Mouse (Mus musculus) limb, embryonic 15.5 days (tissue): ENCODE results near the gene Flnc. TPM values are rescaled to one million over a fixed set of nuclear protein-coding genes. Genes with fewer than 3 reads are reported as not detected.
"Not testable (repeated sequence)": the region's sequence is repeated elsewhere in the genome, so short reads cannot be mapped to it uniquely, and the experiment has no call there.

Experiments
- ATAC-seq: fragments of 200-750 bp; cut with Nextera tagmentation; 2 replicates; pipeline ENCODE4 v1.8.0; 2017; ENCODE audit warnings: low read depth, moderate TSS enrichment; ENCODE audit not compliant: insufficient number of reproducible peaks, low FRiP score, low TSS enrichment
- H3K27ac ChIP-seq: fragments of 300-500 bp; sonication (generic); 2 replicates; pipeline ENCODE4 v1.5.1; 2015; ENCODE audit warnings: moderate library complexity, mild to moderate bottlenecking, inconsistent platforms
- H3K27me3 ChIP-seq: fragments of 300-500 bp; sonication (generic); 2 replicates; pipeline ENCODE4 v1.6.1; 2015; ENCODE audit warnings: inconsistent platforms
- H3K36me3 ChIP-seq: fragments of 300-500 bp; sonication (generic); 2 replicates; pipeline ENCODE4 v1.6.1; 2015; ENCODE audit warnings: inconsistent platforms
- H3K4me1 ChIP-seq: fragments of 300-500 bp; sonication (generic); 2 replicates; pipeline ENCODE4 v1.6.1; 2015; ENCODE audit warnings: inconsistent platforms
- H3K4me2 ChIP-seq: fragments of 300-500 bp; sonication (generic); 2 replicates; pipeline ENCODE4 v1.6.1; 2015; ENCODE audit warnings: mild to moderate bottlenecking, inconsistent platforms
- H3K4me3 ChIP-seq: fragments of 300-500 bp; sonication (generic); 2 replicates; pipeline ENCODE4 v1.5.1; 2015; ENCODE audit warnings: mild to moderate bottlenecking, inconsistent platforms
- H3K9ac ChIP-seq: fragments of 300-500 bp; sonication (generic); 2 replicates; pipeline ENCODE4 v1.6.1; 2015; ENCODE audit warnings: inconsistent platforms
- H3K9me3 ChIP-seq: fragments of 300-500 bp; sonication (generic); 2 replicates; pipeline ENCODE4 v1.6.1; 2016; ENCODE audit warnings: inconsistent platforms
- WGBS: fragments of 180-500 bp; shearing (Covaris S2); methylation state at CpG from one replicate; pipeline ENCODE4 v1.1.7; 2015; 5-methylcytosine and 5-hydroxymethylcytosine counted together
- polyA plus RNA-seq: library from polyadenylated mRNA; unstranded; fragments of >200 nt; fragmentation: Nextera tagmentation; extraction: Ambion mirVana; gene quantifications from 2 replicates; pipeline ENCODE4 v1.2.1, GENCODE M21; 2015

Gene Flnc
- polyA plus RNA-seq, result 21.5 and 28.0 TPM in 2 replicates

DNA sequence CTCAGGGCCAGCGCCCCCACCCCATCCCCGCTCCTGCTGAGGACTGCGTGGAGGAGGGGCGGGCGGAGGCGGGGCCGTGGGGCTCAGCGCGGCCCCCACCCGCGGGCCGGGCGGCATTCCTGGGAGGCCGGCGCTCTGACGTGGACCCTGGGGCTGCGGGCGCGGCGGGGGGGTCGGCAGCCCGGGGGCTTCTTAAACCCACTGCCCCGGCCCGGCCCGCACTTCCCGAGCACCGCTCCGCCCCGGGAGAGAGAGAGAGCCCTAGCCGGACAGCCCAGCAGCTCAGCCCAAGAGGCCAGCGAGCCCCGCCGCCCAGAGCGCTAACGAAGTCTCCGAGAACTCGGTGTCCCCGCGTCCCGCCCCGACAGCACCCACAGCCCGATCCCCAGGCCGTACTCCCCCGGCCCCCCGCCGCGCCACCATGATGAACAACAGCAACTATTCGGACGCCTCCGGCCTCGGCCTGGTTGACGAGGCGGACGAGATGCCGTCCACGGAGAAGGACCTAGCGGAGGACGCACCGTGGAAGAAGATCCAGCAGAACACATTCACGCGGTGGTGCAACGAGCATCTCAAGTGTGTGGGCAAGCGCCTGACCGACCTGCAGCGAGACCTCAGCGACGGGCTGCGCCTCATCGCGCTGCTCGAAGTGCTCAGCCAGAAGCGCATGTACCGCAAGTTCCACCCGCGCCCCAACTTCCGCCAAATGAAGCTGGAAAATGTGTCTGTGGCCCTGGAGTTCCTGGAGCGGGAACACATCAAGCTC lies at the start of gene Flnc:
Gene Flnc, plus strand, starts transcription at position 219 of the 766 bp plus-strand sequence.
- ATAC-seq, result 0 out of 2 replicates have a peak, but pooled peaks have one; percentile 7
- H3K9ac ChIP-seq, result peak within 1 kb of the TSS; percentile 62
- H3K9me3 ChIP-seq, result no peaks in the 10 kb centered on the region
- WGBS, result under 1% methylated on average over 71 of the region's 77 CpGs
- peak within 1 kb of the TSS; percentile 87 for H3K27ac ChIP-seq
- H3K4me1 ChIP-seq, result peaks cover 64% of the 10 kb centered on the region
- peak within 1 kb of the TSS; percentile 61 for H3K4me3 ChIP-seq
- peak within 1 kb of the TSS; percentile 82 for H3K4me2 ChIP-seq
- H3K27me3 ChIP-seq, result peaks cover 12% of the 10 kb centered on the region; the same call in 1 of the 2 replicates
- peaks cover 5% of the 10 kb centered on the region; the same call in 1 of the 2 replicates for H3K36me3 ChIP-seq

GRCm38 (mm10) chr6:29388052-29388518 lies 45.0 kb upstream of the Flnc start, which contains the start of gene Opn1sw:
Gene Opn1sw (minus strand): TSS chr6:29388468.
- peak within 1 kb of the TSS; percentile 81 for H3K27ac ChIP-seq
- H3K36me3 ChIP-seq, result no peaks in the 10 kb centered on the region
- peak; percentile 60 for ATAC-seq
- peak within 1 kb of the TSS; percentile 42 for H3K4me3 ChIP-seq
- H3K9ac ChIP-seq, result no peak within 1 kb of the TSS
- peak within 1 kb of the TSS; percentile 50 for H3K4me2 ChIP-seq
- 2% methylated on average over 12 of the region's 12 CpGs for WGBS
- H3K9me3 ChIP-seq, result no peaks in the 10 kb centered on the region
- H3K27me3 ChIP-seq, result no peaks in the 10 kb centered on the region
- H3K4me1 ChIP-seq, result peaks cover 23% of the 10 kb centered on the region

DNA sequence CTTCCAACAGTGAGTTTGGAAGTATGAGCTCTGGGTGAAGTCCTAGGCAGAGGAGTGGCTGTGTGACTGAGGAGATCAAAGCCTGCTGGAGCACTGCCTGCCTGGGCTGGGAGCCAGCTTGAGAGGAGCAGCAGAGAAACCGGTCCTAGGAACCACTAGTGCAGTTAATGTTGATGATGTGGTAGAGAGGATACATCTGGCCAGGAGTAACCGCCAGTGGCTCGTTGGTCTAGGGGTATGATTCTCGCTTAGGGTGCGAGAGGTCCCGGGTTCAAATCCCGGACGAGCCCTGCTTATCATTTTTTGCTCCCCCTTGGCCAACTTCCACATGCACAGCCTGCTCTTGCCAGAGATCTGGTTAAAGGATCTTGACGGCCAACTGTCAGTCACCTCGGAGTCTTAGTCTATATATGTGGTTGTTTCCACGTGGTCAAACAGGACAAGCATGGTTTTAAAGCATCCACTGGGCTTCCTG lies 44.4 kb upstream of the Flnc start:
- Histone ChIP-seq H3K27ac (peak overlapping the region; percentile 81), H3K4me1 (peaks cover 23% of the 10 kb centered on the region), H3K9me3 (no peaks in the 10 kb centered on the region), H3K4me3 (peak overlapping the region; percentile 42), H3K36me3 (no peaks in the 10 kb centered on the region), H3K4me2 (peak overlapping the region; percentile 50), H3K27me3 (no peaks in the 10 kb centered on the region), H3K9ac (no peak overlapping the region)
- peak; percentile 94 for ATAC-seq
- 5% methylated on average over 11 of the region's 11 CpGs for WGBS

GRCm38 (mm10) chr6:29389425-29389824 lies 43.6 kb upstream of the Flnc start:
- 51% methylated on average over 9 of the region's 9 CpGs for WGBS
- H3K4me2 ChIP-seq, result no peak overlapping the region

GRCm38 (mm10) chr6:29390500-29390899 lies 42.6 kb upstream of the Flnc start:
- H3K27me3 ChIP-seq, H3K9ac ChIP-seq, H3K4me2 ChIP-seq, H3K36me3 ChIP-seq, H3K4me3 ChIP-seq, H3K9me3 ChIP-seq, H3K27ac ChIP-seq, ATAC-seq: not testable (repeated sequence)
- WGBS, result 86% methylated on average over 1 of the region's 1 CpGs
- H3K4me1 ChIP-seq, result peaks cover 25% of the 10 kb centered on the region

More at GRCm38 (mm10) chr6:29389425-29389824, 43.6 kb upstream of the Flnc start:
- Histone ChIP-seq H3K36me3 (no peaks in the 10 kb centered on the region), H3K27ac (no peak overlapping the region), H3K4me1 (peaks cover 23% of the 10 kb centered on the region), H3K9me3 (no peaks in the 10 kb centered on the region), H3K27me3 (peaks cover 2% of the 10 kb centered on the region; the same call in 1 of the 2 replicates), H3K9ac (no peak overlapping the region), H3K4me3 (no peak overlapping the region)
- no peak for ATAC-seq

GRCm38 (mm10) chr6:29391241-29391640 lies 41.8 kb upstream of the Flnc start:
- not testable (repeated sequence) for ATAC-seq, H3K4me2 ChIP-seq, H3K27ac ChIP-seq, H3K36me3 ChIP-seq, H3K9ac ChIP-seq, H3K4me3 ChIP-seq, H3K9me3 ChIP-seq, H3K27me3 ChIP-seq
- 79% methylated on average over 8 of the region's 8 CpGs for WGBS
- H3K4me1 ChIP-seq, result peaks cover 31% of the 10 kb centered on the region

DNA sequence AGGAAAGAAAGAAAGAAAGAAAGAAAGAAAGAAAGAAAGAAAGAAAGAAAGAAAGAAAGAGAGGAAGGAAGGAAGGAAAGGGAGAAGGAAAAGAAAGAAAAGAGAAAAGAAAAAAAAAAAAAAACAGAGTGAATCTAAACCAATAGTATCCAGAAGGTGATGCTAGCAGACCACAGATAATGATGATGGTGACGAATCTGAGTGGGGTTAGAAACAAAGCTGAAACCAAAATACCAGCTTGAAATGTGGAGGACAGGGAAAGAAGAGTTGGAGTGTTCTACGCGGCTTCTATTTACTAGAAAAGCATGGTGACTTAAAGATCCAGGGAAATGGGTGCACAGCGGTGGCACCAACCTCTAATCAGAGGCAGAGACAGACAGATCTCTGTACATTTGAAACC lies 41.3 kb upstream of the Flnc start:
- Histone ChIP-seq H3K36me3 (no peaks in the 10 kb centered on the region), H3K27ac (no peak overlapping the region), H3K9me3 (no peaks in the 10 kb centered on the region), H3K4me1 (peaks cover 25% of the 10 kb centered on the region), H3K9ac (no peak overlapping the region), H3K27me3 (peaks cover 6% of the 10 kb centered on the region), H3K4me3 (no peak overlapping the region), H3K4me2 (no peak overlapping the region)
- ATAC-seq, result no peak
- WGBS, result 64% methylated on average over 4 of the region's 4 CpGs

DNA sequence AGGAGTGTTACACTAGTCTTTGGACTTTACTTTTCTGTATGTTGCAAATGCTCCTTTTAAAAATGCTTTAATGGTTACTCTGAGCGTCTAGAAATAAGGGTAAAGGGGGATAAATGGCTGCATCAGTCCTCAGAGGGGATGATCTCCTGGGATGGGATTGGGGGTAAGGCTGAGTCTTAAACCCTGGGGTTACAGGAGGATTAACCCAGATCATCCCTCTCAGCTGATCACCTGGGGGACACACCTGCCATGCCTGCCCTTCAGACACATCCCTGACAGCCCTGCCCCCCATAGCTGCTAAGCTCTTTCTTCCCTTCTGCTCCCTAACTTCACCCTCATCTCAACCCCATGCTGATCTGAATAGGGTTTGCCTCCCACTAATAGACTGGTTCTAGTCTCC lies 38.8 kb upstream of the Flnc start:
- no peaks in the 10 kb centered on the region for H3K9me3 ChIP-seq
- H3K4me3 ChIP-seq, result no peak overlapping the region
- no peak overlapping the region for H3K27ac ChIP-seq
- no peak for ATAC-seq
- 52% methylated on average over 1 of the region's 1 CpGs for WGBS
- no peaks in the 10 kb centered on the region; the same call in 1 of the 2 replicates for H3K36me3 ChIP-seq
- peaks cover 19% of the 10 kb centered on the region for H3K4me1 ChIP-seq
- H3K9ac ChIP-seq, result no peak overlapping the region
- H3K4me2 ChIP-seq, result no peak overlapping the region
- H3K27me3 ChIP-seq, result peaks cover 6% of the 10 kb centered on the region

- peak within 1 kb of the TSS; percentile 70 for H3K4me3 ChIP-seq
- ATAC-seq, result peak; percentile 82
- H3K4me2 ChIP-seq, result peak within 1 kb of the TSS; percentile 92
- H3K9me3 ChIP-seq, result no peaks in the 10 kb centered on the region
- H3K27me3 ChIP-seq, result peaks cover 6% of the 10 kb centered on the region
- peaks cover 19% of the 10 kb centered on the region for H3K4me1 ChIP-seq
- H3K9ac ChIP-seq, result peak within 1 kb of the TSS; percentile 58
- under 1% methylated on average over 32 of the region's 49 CpGs for WGBS
- H3K27ac ChIP-seq, result peak within 1 kb of the TSS; percentile 72
- H3K36me3 ChIP-seq, result no peaks in the 10 kb centered on the region; the same call in 1 of the 2 replicates
Observed at GRCm38 (mm10) chr6:29395910-29396713, 36.9 kb upstream of the Flnc start, which contains the start of gene Ccdc136. Gene Ccdc136 (plus strand): TSS chr6:29396309.

DNA sequence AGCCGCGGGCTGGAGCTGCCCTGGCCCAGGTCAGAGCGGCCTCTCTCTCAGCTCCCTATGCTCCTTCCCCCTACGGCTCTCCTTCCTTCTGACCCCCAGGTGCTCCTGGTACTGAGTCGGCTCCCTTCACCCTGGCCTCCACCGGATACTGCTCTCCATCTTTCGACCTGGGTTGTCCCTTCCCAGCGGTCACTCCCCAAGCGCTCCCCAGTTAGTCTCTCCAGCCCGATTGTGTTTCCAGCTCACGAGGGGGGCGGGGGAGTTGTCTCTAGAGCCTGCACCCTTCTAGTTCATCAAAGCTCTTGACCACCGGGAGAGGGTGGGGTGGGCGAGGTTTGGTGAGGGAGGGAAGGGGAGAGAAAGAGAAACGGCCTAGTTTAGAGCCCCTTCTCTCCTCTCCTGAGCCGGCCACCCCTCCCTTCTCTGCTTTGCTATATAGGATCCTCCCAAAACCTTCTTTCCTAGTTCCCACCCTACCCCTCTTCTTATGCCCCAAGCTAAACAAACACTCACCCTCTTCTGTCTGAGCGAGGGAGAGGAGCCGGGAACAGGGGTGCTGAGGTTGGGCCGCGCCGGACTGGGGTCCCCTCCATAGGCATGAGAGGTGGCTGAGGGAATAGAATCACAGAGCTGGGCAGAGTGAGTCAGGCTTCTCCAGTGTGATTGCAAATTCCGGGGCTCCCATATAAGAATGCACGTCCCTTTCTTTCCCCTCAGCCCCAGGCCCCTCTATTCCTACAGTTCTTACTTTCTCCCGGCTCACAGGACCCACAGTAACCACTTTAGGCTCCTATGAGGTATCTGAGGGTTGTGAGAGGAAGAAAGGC lies 36.1 kb upstream of the Flnc start:
- Histone ChIP-seq H3K4me1 (peaks cover 19% of the 10 kb centered on the region), H3K36me3 (no peaks in the 10 kb centered on the region; the same call in 1 of the 2 replicates), H3K27me3 (peaks cover 6% of the 10 kb centered on the region), H3K9ac (peak overlapping the region; percentile 58), H3K4me3 (peak overlapping the region; percentile 70), H3K9me3 (no peaks in the 10 kb centered on the region), H3K27ac (peak overlapping the region; percentile 72), H3K4me2 (peak overlapping the region; percentile 92)
- 4% methylated on average over 21 of the region's 24 CpGs for WGBS
- peak; percentile 64 for ATAC-seq

GRCm38 (mm10) chr6:29397575-29397974 lies 35.5 kb upstream of the Flnc start:
- 10% methylated on average over 6 of the region's 6 CpGs for WGBS
- H3K27ac ChIP-seq, result peak overlapping the region; percentile 72; the same call in 1 of the 2 replicates
- no peak for ATAC-seq

More at GRCm38 (mm10) chr6:29397575-29397974, 35.5 kb upstream of the Flnc start:
- Histone ChIP-seq H3K9ac (0 out of 2 replicates have a peak overlapping the region, but pooled peaks have one; percentile 58), H3K9me3 (no peaks in the 10 kb centered on the region), H3K4me1 (peaks cover 22% of the 10 kb centered on the region), H3K4me2 (peak overlapping the region; percentile 92), H3K36me3 (no peaks in the 10 kb centered on the region; the same call in 1 of the 2 replicates), H3K4me3 (peak overlapping the region; percentile 70), H3K27me3 (peaks cover 6% of the 10 kb centered on the region)
